Mouse (Mus musculus): Measurements from ENCODE around the gene Ndufc2.

Gene Ndufc2

DNA sequence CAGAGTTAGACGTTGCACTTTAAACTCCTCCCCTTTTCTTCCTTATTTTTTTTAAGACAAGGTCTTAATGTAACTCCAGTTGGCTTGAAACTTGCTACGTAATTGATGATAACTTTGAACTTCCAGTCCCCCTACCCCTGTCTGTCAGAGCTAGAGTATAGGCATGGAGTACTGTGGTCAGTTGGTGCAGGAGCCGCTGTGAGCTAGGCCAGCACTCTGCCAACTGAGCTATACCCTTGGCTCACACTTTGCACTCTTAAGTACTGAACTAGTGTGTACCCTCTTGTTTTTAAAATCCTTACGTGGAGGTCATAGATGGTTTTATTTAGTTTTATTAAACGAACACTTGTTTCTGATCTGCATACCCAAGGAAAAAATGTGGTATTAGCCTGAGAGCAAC, 20.5 kb upstream of the Ndufc2 start:
- no peak for DNase-seq (ENCODE audit: low read depth, low spot score)
- H3K36me3 ChIP-seq (ENCODE audit: control insufficient read depth, insufficient read depth, low read length, poor library complexity, severe bottlenecking) = peaks cover 3% of the 10 kb centered on the region
- no peaks in the 10 kb centered on the region for H3K27me3 ChIP-seq (ENCODE audit: control insufficient read depth, insufficient read depth, low read length, poor library complexity, severe bottlenecking)

- H3K27me3 ChIP-seq (ENCODE audit: control insufficient read depth, insufficient read depth, low read length, poor library complexity, severe bottlenecking) = no peaks in the 10 kb centered on the region
- peaks cover 3% of the 10 kb centered on the region; the same call in 1 of the 2 replicates for H3K36me3 ChIP-seq (ENCODE audit: control insufficient read depth, insufficient read depth, low read length, poor library complexity, severe bottlenecking)
- no peak for DNase-seq (ENCODE audit: low read depth, low spot score)
Observed at GRCm38 (mm10) chr7:97380500-97381123, 19.2 kb upstream of the Ndufc2 start.

- H3K36me3 ChIP-seq (ENCODE audit: control insufficient read depth, insufficient read depth, low read length, poor library complexity, severe bottlenecking) = peaks cover 4% of the 10 kb centered on the region; the same call in 1 of the 2 replicates
- no peaks in the 10 kb centered on the region for H3K27me3 ChIP-seq (ENCODE audit: control insufficient read depth, insufficient read depth, low read length, poor library complexity, severe bottlenecking)
- no peak for DNase-seq (ENCODE audit: low read depth, low spot score)
Observed at GRCm38 (mm10) chr7:97382661-97383060, 17.1 kb upstream of the Ndufc2 start.

GRCm38 (mm10) chr7:97383496-97384132, 16.2 kb upstream of the Ndufc2 start:
- DNase-seq (ENCODE audit: low read depth, low spot score) = no peak
- H3K27me3 ChIP-seq (ENCODE audit: control insufficient read depth, insufficient read depth, low read length, poor library complexity, severe bottlenecking) = no peaks in the 10 kb centered on the region
- 0 out of 2 replicates have a peak, but pooled peaks cover 4% of the 10 kb centered on the region for H3K36me3 ChIP-seq (ENCODE audit: control insufficient read depth, insufficient read depth, low read length, poor library complexity, severe bottlenecking)

DNA sequence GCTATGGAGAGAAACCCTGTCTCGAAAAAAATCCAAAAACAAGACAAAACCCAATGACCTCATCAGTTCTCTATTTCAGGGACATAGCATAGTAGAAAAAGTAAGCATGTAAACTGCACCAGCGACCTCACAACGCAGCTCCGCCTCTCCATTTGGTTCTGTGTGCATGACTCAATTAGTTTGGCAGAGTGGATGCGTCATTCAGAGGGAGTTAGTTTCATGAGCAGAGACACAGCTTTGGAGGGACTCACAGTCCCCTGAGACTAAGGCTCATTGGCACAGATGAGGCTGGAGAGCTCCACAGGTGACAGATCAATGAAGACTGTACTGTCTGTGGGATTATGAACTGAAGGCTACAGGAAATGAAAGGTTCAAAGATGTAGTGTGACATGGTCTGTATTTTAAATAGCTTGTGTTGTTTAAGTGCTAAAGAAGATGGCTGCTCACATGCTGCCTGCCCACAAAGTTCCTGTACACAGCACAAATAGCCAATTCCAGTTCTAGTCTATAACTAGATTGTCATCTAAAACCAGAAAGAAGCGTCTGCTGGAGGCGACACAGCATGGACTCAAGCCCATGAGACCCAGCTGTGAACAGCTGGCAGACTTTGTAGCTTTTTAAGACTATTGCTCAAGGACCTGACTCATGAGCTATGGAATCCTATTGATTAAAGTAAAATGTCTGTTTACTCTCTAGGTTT, 13.5 kb upstream of the Ndufc2 start:
- Histone ChIP-seq H3K27me3 (ENCODE audit: control insufficient read depth, insufficient read depth, low read length, poor library complexity, severe bottlenecking) (no peaks in the 10 kb centered on the region), H3K36me3 (ENCODE audit: control insufficient read depth, insufficient read depth, low read length, poor library complexity, severe bottlenecking) (peaks cover 4% of the 10 kb centered on the region; the same call in 1 of the 2 replicates)
- no peak for DNase-seq (ENCODE audit: low read depth, low spot score)

DNA sequence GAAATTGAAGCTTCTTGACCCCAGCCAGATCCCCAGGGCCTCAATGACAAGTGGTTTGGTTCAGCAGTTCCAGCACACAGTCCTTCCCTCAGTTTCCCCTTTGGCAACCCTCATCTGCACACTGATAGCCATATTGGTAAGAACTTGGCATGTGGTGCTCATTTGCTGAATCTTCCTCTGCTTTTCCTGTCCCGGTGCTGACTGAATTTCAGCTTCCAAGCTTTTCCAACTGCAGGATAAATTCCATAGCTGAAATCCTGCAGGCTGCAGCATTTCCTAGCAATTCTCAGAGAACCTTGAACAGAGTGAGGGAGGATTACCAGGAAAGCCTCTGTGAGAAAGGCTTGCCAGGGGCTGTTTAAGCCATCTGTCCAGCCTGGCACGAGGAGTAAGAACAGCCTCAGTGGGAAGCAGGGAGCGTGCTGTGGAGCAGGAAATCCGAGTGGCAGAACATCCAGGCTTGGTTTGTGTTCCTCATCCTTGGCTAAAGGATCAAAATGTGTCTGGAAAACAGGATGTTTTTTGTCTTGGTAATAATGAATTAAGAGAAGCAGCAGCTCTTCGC, 12.9 kb upstream of the Ndufc2 start:
- DNase-seq (ENCODE audit: low read depth, low spot score) = no peak
- H3K27me3 ChIP-seq (ENCODE audit: control insufficient read depth, insufficient read depth, low read length, poor library complexity, severe bottlenecking) = no peaks in the 10 kb centered on the region
- peaks cover 4% of the 10 kb centered on the region; the same call in 1 of the 2 replicates for H3K36me3 ChIP-seq (ENCODE audit: control insufficient read depth, insufficient read depth, low read length, poor library complexity, severe bottlenecking)

DNA sequence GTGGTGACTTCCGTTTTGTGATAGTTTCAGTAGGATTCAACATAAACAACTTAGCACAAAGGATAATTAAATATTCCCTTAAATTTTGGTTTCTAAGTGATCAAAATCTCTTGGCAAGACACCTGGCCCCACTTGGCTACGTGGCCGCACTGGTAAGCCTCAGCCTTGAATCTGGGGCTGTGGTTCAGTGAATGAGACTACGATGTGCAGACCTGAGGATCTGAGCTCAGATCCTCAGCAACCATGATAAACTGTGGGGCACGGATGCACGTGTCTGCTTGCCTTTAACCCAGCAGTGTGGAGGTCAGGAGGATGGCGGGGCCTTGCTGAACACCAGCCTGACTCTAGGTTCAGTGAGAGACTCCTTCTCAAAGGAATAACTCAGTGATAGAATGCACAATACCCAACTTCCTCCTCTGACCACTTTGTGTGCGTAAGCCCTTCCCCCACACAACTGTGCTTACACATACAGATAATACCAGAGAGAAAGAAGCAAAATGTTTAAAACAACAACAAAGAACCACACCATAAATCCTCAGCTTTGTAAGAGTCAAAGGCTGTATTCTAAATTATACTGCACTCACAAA, 12.1 kb upstream of the Ndufc2 start:
- Histone ChIP-seq H3K36me3 (ENCODE audit: control insufficient read depth, insufficient read depth, low read length, poor library complexity, severe bottlenecking) (peaks cover 4% of the 10 kb centered on the region; the same call in 1 of the 2 replicates), H3K27me3 (ENCODE audit: control insufficient read depth, insufficient read depth, low read length, poor library complexity, severe bottlenecking) (no peaks in the 10 kb centered on the region)
- DNase-seq (ENCODE audit: low read depth, low spot score) = no peak

DNA sequence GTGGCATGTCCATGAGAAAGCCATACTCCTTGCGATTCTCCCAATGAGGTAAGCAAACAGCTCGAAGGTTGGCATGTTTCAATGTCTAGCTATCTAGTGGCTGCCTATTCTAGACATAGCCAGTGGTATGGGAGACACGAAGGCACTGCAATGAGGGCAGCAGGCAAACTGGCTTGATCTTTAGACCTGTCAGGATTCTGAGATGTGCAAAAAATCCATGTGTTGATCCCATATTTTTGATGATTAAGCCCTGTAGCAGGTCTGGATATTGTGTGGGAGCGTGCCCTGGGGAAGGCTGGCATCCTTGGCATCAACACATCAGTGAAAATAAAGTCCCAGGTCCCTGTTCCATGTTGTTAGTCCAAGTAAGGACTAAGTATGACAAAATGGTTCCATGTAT, 11.3 kb upstream of the Ndufc2 start:
- Histone ChIP-seq H3K27me3 (ENCODE audit: control insufficient read depth, insufficient read depth, low read length, poor library complexity, severe bottlenecking) (no peaks in the 10 kb centered on the region), H3K36me3 (ENCODE audit: control insufficient read depth, insufficient read depth, low read length, poor library complexity, severe bottlenecking) (peaks cover 3% of the 10 kb centered on the region; the same call in 1 of the 2 replicates)
- DNase-seq (ENCODE audit: low read depth, low spot score) = no peak

DNA sequence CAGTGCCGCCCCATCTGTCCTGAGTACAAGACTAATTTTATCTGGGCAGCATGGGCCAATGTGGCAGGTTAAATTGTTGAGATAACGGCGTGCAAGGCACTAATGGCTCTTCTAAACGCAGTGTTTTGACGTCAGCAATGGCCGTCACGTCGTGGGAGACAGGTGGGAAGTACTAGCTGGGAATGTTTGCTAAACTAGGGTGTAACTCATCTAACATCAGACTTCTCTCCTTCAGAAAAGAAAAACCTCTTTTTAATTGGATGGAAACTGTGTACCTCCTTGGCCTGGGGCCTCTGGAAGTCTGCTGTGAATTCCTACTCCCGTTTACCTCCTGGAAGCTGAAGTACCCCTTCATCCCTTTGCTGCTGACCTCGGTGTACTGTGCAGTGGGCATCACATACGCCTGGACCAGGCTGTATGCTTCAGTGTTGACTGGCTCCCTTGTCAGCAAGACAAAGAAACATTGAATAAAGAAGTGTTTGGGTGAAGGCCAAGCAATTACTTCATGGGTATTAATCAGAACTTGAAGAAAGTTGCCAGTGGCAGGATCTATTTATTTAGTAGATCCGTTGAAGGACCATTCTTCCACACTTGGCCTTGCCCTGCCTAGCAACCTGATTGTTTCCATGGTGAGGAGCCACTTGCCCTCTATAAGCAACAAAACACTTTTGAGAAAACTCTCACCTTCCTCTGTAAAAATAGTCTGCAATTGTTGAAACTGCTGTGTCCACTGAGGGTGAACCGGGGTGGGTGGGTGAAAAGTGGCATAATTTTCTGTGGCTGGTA, 8.3 kb upstream of the Ndufc2 start:
- no peaks in the 10 kb centered on the region for H3K27me3 ChIP-seq (ENCODE audit: control insufficient read depth, insufficient read depth, low read length, poor library complexity, severe bottlenecking)
- H3K36me3 ChIP-seq (ENCODE audit: control insufficient read depth, insufficient read depth, low read length, poor library complexity, severe bottlenecking) = peaks cover 2% of the 10 kb centered on the region; the same call in 1 of the 2 replicates

DNA sequence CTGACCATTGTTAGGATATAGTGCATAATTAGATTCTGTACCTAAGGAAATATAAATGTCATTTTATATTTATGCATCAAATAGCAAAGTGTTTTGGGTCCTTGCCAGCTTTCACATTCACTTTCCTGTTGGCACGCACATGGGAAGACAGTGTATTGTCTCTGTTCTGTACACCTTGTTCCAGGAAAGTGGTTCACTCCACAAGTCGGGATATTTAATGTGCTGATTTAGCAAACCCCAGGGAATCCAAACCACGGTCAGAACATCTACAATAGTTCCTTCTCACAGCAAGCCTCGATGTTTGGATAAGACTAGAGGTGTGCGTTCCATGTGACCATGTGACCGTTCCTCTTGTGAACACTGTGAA, 7.7 kb upstream of the Ndufc2 start:
- no peak for DNase-seq (ENCODE audit: low read depth, low spot score)
- peaks cover 2% of the 10 kb centered on the region; the same call in 1 of the 2 replicates for H3K36me3 ChIP-seq (ENCODE audit: control insufficient read depth, insufficient read depth, low read length, poor library complexity, severe bottlenecking)
- no peaks in the 10 kb centered on the region for H3K27me3 ChIP-seq (ENCODE audit: control insufficient read depth, insufficient read depth, low read length, poor library complexity, severe bottlenecking)

More for the DNA sequence above, 8.3 kb upstream of the Ndufc2 start:
- no peak for DNase-seq (ENCODE audit: low read depth, low spot score)

DNA sequence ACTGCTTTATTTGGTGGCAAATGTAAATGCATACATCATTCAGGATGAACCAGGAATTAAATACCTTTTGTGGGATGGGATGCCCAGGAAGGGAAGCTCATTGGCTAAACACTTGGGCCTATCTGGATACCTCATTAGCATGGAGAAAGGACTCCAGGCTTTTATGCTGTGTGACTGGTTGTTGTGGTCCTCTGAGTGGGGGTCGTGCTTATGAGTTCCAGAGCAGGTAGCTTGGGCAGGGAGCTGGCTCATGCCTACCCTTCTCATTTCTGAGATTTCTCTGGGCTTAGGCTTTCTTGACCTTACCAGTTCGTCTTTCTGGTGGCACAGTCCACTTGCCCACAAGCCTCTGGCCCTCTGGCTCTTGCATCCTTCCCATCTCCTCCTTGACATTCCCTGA, 5.4 kb upstream of the Ndufc2 start:
- DNase-seq (ENCODE audit: low read depth, low spot score) = no peak
- no peaks in the 10 kb centered on the region for H3K27me3 ChIP-seq (ENCODE audit: control insufficient read depth, insufficient read depth, low read length, poor library complexity, severe bottlenecking)
- no peaks in the 10 kb centered on the region; the same call in 1 of the 2 replicates for H3K36me3 ChIP-seq (ENCODE audit: control insufficient read depth, insufficient read depth, low read length, poor library complexity, severe bottlenecking)

GRCm38 (mm10) chr7:97398943-97399342, 860 bp upstream of the Ndufc2 start:
- Histone ChIP-seq H3K27me3 (ENCODE audit: control insufficient read depth, insufficient read depth, low read length, poor library complexity, severe bottlenecking) (no peaks in the 10 kb centered on the region), H3K36me3 (ENCODE audit: control insufficient read depth, insufficient read depth, low read length, poor library complexity, severe bottlenecking) (no peaks in the 10 kb centered on the region)
- DNase-seq (ENCODE audit: low read depth, low spot score) = no peak

DNA sequence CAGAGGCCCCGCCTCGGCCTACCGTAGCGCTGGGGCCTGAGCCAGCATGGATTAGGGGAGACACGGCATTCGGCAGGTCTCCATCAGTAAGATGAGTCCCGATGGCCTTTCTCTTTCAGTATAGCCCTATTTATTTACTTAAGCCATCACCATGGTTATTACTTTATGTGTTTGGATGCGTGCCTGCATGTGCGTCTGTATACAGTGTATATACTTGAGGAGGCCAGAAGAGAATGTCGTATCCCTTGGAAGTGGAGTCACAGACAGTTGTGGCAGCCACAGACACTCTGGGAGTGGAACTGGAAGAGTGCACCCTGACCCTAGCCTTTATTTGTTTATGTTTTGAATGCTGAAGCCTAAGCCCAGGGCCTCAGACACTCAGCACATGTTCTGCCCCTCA, 7.3 kb downstream of the Ndufc2 start:
- Histone ChIP-seq H3K27me3 (ENCODE audit: control insufficient read depth, insufficient read depth, low read length, poor library complexity, severe bottlenecking) (no peaks in the 10 kb centered on the region), H3K36me3 (ENCODE audit: control insufficient read depth, insufficient read depth, low read length, poor library complexity, severe bottlenecking) (peaks cover 11% of the 10 kb centered on the region)
- DNase-seq (ENCODE audit: low read depth, low spot score) = no peak

DNA sequence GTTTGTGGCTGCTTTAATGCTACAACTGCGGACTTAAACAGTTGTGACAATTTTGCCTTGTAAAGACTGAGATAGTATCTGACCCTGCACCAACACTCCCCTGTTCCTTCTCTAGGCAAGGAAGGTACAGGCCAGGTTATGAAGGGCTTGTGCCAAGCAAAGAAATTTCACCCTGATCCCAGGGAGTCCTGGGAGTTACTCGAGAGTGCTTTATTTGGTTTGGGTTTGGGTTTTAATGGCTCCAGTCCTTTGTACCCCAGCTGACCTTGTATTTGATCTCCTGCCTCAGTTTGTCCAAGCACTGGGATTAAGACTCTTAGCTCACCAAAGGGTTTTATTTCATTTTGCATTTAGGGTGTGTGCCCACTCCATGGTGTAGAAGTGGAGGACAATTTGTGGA, 11.3 kb downstream of the Ndufc2 start:
- Histone ChIP-seq H3K27me3 (ENCODE audit: control insufficient read depth, insufficient read depth, low read length, poor library complexity, severe bottlenecking) (no peaks in the 10 kb centered on the region), H3K36me3 (ENCODE audit: control insufficient read depth, insufficient read depth, low read length, poor library complexity, severe bottlenecking) (peaks cover 11% of the 10 kb centered on the region)
- DNase-seq (ENCODE audit: low read depth, low spot score) = no peak

All from splenic B cell, adult 2 months (primary cell).